Mouse (Mus musculus) erythroblast, embryonic 14.5 days (primary cell): Measurements from ENCODE around the gene Ednrb. TPM values are rescaled to one million over a fixed set of nuclear protein-coding genes. Genes with fewer than 3 reads are reported as not detected.

Experiments used
- H3K27me3 ChIP-seq: 2 replicates; pipeline ENCODE4 v1.6.1; 2012; ENCODE audit warnings: inconsistent platforms; ENCODE audit not compliant: control insufficient read depth
- H3K36me3 ChIP-seq: 2 replicates; pipeline ENCODE4 v1.6.1; 2012; ENCODE audit warnings: mild to moderate bottlenecking, inconsistent platforms; ENCODE audit not compliant: control insufficient read depth
- H3K4me1 ChIP-seq: 2 replicates; pipeline ENCODE4 v1.6.1; 2012; ENCODE audit warnings: inconsistent platforms; ENCODE audit not compliant: control insufficient read depth
- H3K4me3 ChIP-seq: replicated peaks from 2 replicates; pipeline ENCODE3; 2012; ENCODE audit warnings: moderate library complexity, mild to moderate bottlenecking, inconsistent platforms
- H3K9me3 ChIP-seq: 2 replicates; pipeline ENCODE4 v1.6.1; 2012; ENCODE audit warnings: low read length, inconsistent platforms, mixed read lengths; ENCODE audit not compliant: control insufficient read depth
- GATA1 ChIP-seq: IDR thresholded peaks from 2 replicates; pipeline ENCODE4 v1.6.1; 2012; ENCODE audit warnings: low read length, inconsistent platforms, mixed read lengths
- TAL1 ChIP-seq: IDR thresholded peaks from 3 replicates; pipeline ENCODE4 v1.6.1; 2012; ENCODE audit warnings: low read length, inconsistent platforms, mixed read lengths
- polyA plus RNA-seq: library from polyadenylated mRNA; stranded (reverse); fragments of >175 nt; gene quantifications from 2 replicates; pipeline ENCODE4 v1.2.3, GENCODE M21; 2012

The Ednrb gene
- polyA plus RNA-seq, 1 experiment, result 0.02 TPM

GRCm38 (mm10) chr14:103832472-103832871 lies 11.7 kb downstream of the Ednrb start:
- Histone ChIP-seq H3K36me3 (no peaks in the 10 kb centered on the region), H3K9me3 (no peaks in the 10 kb centered on the region)
- no peak for TF ChIP-seq TAL1
- no peak for TF ChIP-seq GATA1

GRCm38 (mm10) chr14:103831007-103831406 lies 13.2 kb downstream of the Ednrb start:
- no peak overlapping the region for H3K4me3 ChIP-seq
- H3K4me1 ChIP-seq, result no peaks in the 10 kb centered on the region
- no peaks in the 10 kb centered on the region for H3K36me3 ChIP-seq
- H3K9me3 ChIP-seq, result no peaks in the 10 kb centered on the region
- no peaks in the 10 kb centered on the region for H3K27me3 ChIP-seq
- TF ChIP-seq TAL1 (no peak), GATA1 (no peak)

More at GRCm38 (mm10) chr14:103832472-103832871, 11.7 kb downstream of the Ednrb start:
- Histone ChIP-seq H3K27me3 (no peaks in the 10 kb centered on the region), H3K4me1 (no peaks in the 10 kb centered on the region), H3K4me3 (no peak overlapping the region)

- no peaks in the 10 kb centered on the region for H3K27me3 ChIP-seq
- TF ChIP-seq GATA1 (no peak), TAL1 (no peak)
- no peaks in the 10 kb centered on the region for H3K4me1 ChIP-seq
- H3K36me3 ChIP-seq, result no peaks in the 10 kb centered on the region
- no peak overlapping the region for H3K4me3 ChIP-seq
- no peaks in the 10 kb centered on the region for H3K9me3 ChIP-seq
Observed at GRCm38 (mm10) chr14:103826343-103826742, 17.9 kb downstream of the Ednrb start.

GRCm38 (mm10) chr14:103825934-103826333 lies 18.3 kb downstream of the Ednrb start:
- Histone ChIP-seq H3K9me3 (no peaks in the 10 kb centered on the region), H3K4me3 (no peak overlapping the region), H3K36me3 (no peaks in the 10 kb centered on the region), H3K27me3 (no peaks in the 10 kb centered on the region), H3K4me1 (no peaks in the 10 kb centered on the region)
- TF ChIP-seq GATA1 (no peak), TAL1 (no peak)

GRCm38 (mm10) chr14:103823501-103823900 lies 20.7 kb downstream of the Ednrb start:
- no peak for TF ChIP-seq TAL1
- no peak for TF ChIP-seq GATA1
- no peaks in the 10 kb centered on the region for H3K27me3 ChIP-seq
- H3K36me3 ChIP-seq, result no peaks in the 10 kb centered on the region
- no peaks in the 10 kb centered on the region for H3K9me3 ChIP-seq
- no peak overlapping the region for H3K4me3 ChIP-seq
- H3K4me1 ChIP-seq, result no peaks in the 10 kb centered on the region

GRCm38 (mm10) chr14:103822590-103822989 lies 21.6 kb downstream of the Ednrb start:
- Histone ChIP-seq H3K36me3 (no peaks in the 10 kb centered on the region), H3K27me3 (no peaks in the 10 kb centered on the region), H3K4me1 (no peaks in the 10 kb centered on the region), H3K4me3 (no peak overlapping the region), H3K9me3 (no peaks in the 10 kb centered on the region)
- TF ChIP-seq TAL1 (no peak), GATA1 (no peak)

- no peaks in the 10 kb centered on the region for H3K27me3 ChIP-seq
- peaks cover 11% of the 10 kb centered on the region for H3K4me1 ChIP-seq
- TF ChIP-seq GATA1, result no peak
- no peak for TF ChIP-seq TAL1
- no peaks in the 10 kb centered on the region for H3K9me3 ChIP-seq
- no peaks in the 10 kb centered on the region for H3K36me3 ChIP-seq
- H3K4me3 ChIP-seq, result no peak overlapping the region
Observed at GRCm38 (mm10) chr14:103816637-103817308, 27.4 kb downstream of the Ednrb start.

GRCm38 (mm10) chr14:103815542-103815941 lies 28.7 kb downstream of the Ednrb start:
- H3K4me1 ChIP-seq, result peaks cover 11% of the 10 kb centered on the region
- no peaks in the 10 kb centered on the region for H3K36me3 ChIP-seq
- no peaks in the 10 kb centered on the region for H3K27me3 ChIP-seq
- H3K9me3 ChIP-seq, result no peaks in the 10 kb centered on the region
- no peak overlapping the region for H3K4me3 ChIP-seq
- no peak for TF ChIP-seq GATA1
- TF ChIP-seq TAL1, result no peak

GRCm38 (mm10) chr14:103814015-103814691 lies 30.0 kb downstream of the Ednrb start:
- Histone ChIP-seq H3K36me3 (no peaks in the 10 kb centered on the region), H3K27me3 (no peaks in the 10 kb centered on the region), H3K4me1 (peaks cover 11% of the 10 kb centered on the region), H3K9me3 (peaks cover 2% of the 10 kb centered on the region; the same call in 1 of the 2 replicates), H3K4me3 (no peak overlapping the region)
- no peak for TF ChIP-seq GATA1
- no peak for TF ChIP-seq TAL1
